In the genomic region with DNA sequence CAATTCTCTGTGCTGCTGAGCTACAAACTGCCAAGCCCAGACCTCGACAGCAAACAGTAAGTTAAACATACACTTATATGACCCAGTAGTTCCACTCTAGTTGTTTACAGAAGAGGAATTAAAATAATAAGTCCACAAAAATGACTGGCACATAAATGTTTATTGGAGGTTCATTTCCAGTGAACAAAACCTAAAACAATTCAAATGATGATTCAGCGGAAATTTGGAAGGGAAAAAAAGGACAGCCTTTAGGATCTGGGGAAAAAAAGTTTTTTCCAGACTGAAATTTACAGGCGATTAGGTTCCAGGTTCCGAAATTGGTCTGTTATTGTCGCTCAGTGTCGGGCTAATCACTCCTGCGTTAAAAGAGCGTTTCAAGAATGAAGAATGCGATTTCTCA, we compare ENCODE assay signal across 8 mouse cellular contexts. TPM values are rescaled to one million over a fixed set of nuclear protein-coding genes. Genes with fewer than 3 reads are reported as not detected.
DNase-seq lines count a peak whose midpoint lies in the region; ATAC-seq and TF ChIP-seq lines count a peak whose summit lies in the region.

No protein-coding gene starts in this region.

- TF ChIP-seq RAD21 in CH12.LX (IDR thresholded peaks at IDR 0.05; ENCODE audit: low read depth, low read length): no peak

- no peaks in the 10 kb centered on the region; the same call in 1 of the 2 replicates for H3K27me3 ChIP-seq in heart, embryonic 11.5 days (ENCODE audit: control insufficient read depth, insufficient read depth, low read length)
- H3K27me3 ChIP-seq in CH12.LX (replicated peaks): no peaks in the 10 kb centered on the region
- 0 out of 2 replicates have a peak, but pooled peaks cover 6% of the 10 kb centered on the region for H3K27me3 ChIP-seq in forebrain, embryonic 14.5 days (replicated peaks; ENCODE audit: control insufficient read depth, insufficient read depth, low read length)
- H3K27me3 ChIP-seq in liver, embryonic 14.5 days (ENCODE audit: control insufficient read depth, insufficient read depth, low read length): peaks cover 25% of the 10 kb centered on the region

- peaks cover 5% of the 10 kb centered on the region for H3K4me1 ChIP-seq in heart, embryonic 11.5 days (ENCODE audit: control insufficient read depth, insufficient read depth, low read length)
- H3K4me1 ChIP-seq in CH12.LX (ENCODE audit: control insufficient read depth in 1 of 2, insufficient read depth in 2 of 2): peaks cover 0 to 22% of the 10 kb centered on the region in 2 experiments; a peak in 2 of 4 replicates
- H3K4me1 ChIP-seq in forebrain, embryonic 14.5 days (ENCODE audit: control insufficient read depth, insufficient read depth, low read length): no peaks in the 10 kb centered on the region
- H3K4me1 ChIP-seq in liver, embryonic 14.5 days (replicated peaks; ENCODE audit: control insufficient read depth in 2 of 2, insufficient read depth in 2 of 2, low read length in 1 of 2): no peaks in the 10 kb centered on the region

- TF ChIP-seq CTCF in CH12.LX (conservative IDR thresholded peaks at IDR 0.05 in 1 of 2, IDR thresholded peaks at IDR 0.05 in 1 of 2; ENCODE audit: low read depth in 2 of 2, low read length in 2 of 2): no peak
- no peak for TF ChIP-seq CTCF in liver, embryonic 14.5 days (IDR thresholded peaks at IDR 0.05; ENCODE audit: low read depth)

- no peak for TF ChIP-seq POLR2A in CH12.LX (IDR thresholded peaks at IDR 0.05; ENCODE audit: low read depth, low read length)

- H3K36me3 ChIP-seq in heart, embryonic 11.5 days (ENCODE audit: control insufficient read depth, insufficient read depth, low read length): no peaks in the 10 kb centered on the region
- H3K36me3 ChIP-seq in CH12.LX (replicated peaks in 1 of 2; ENCODE audit: control insufficient read depth in 1 of 2, insufficient read depth in 1 of 2, low read length in 1 of 2): peaks cover 0 to 7% of the 10 kb centered on the region in 2 experiments
- H3K36me3 ChIP-seq in forebrain, embryonic 14.5 days (ENCODE audit: control insufficient read depth, insufficient read depth, low read length): no peaks in the 10 kb centered on the region
- no peaks in the 10 kb centered on the region for H3K36me3 ChIP-seq in liver, embryonic 14.5 days (replicated peaks; ENCODE audit: control insufficient read depth, insufficient read depth, low read depth)

- H3K79me2 ChIP-seq in CH12.LX (replicated peaks; ENCODE audit: control insufficient read depth, extremely low read depth, insufficient read depth, poor library complexity, severe bottlenecking): no peaks in the 10 kb centered on the region

- dilution Hi-C loops in CH12.LX (cut with MboI; ENCODE audit: extremely low pct_ligation_motif_present, extremely low pct_unique_long_range_greater_than_20kb, low sequenced_read_pairs): no loop called here

- in situ Hi-C loops in CH12.LX (cut with MboI; ENCODE audit: low pct_ligation_motif_present, low pct_unique_long_range_greater_than_20kb, low sequenced_read_pairs): no loop called here

- no peaks in the 10 kb centered on the region for H3K9me3 ChIP-seq in heart, embryonic 11.5 days (replicated peaks; ENCODE audit: control insufficient read depth, low read length)
- no peaks in the 10 kb centered on the region for H3K9me3 ChIP-seq in CH12.LX (replicated peaks; ENCODE audit: low read length)
- H3K9me3 ChIP-seq in forebrain, embryonic 14.5 days (replicated peaks; ENCODE audit: control insufficient read depth, low read length): no peaks in the 10 kb centered on the region
- H3K9me3 ChIP-seq in liver, embryonic 14.5 days (ENCODE audit: control insufficient read depth, low read length): no peaks in the 10 kb centered on the region

- 17% methylated on average over 9 of the region's 9 CpGs for WGBS in heart, embryonic 11.5 days (ENCODE audit: insufficient replicate concordance)
- 15% methylated on average over 9 of the region's 9 CpGs for WGBS in forebrain, embryonic 14.5 days
- 19% methylated on average over 9 of the region's 9 CpGs for WGBS in liver, embryonic 14.5 days (ENCODE audit: insufficient replicate concordance)

- DNase-seq in heart, adult 9 months (ENCODE audit: low spot score in 2 of 2): no peak
- no peak for DNase-seq in CH12.LX (ENCODE audit: extremely low read depth)
- DNase-seq in forebrain, embryonic 14.5 days (ENCODE audit: low spot score): no peak
- no peak for DNase-seq in liver, embryonic 14.5 days (ENCODE audit: low read depth in 3 of 3, low spot score in 3 of 3)
- DNase-seq in T-cell, adult 2 months (ENCODE audit: low spot score): no peak
- DNase-seq in retina, postnatal 1 day: no peak
- DNase-seq in cerebellum, adult 9-11 months: no peak

- H3K4me3 ChIP-seq in heart, embryonic 11.5 days (ENCODE audit: low read depth, low read length): peak overlapping the region; percentile 66
- H3K4me3 ChIP-seq in CH12.LX (replicated peaks in 1 of 3; ENCODE audit: low read depth in 2 of 3, low read length in 2 of 3, poor library complexity in 1 of 3): peak overlapping the region; percentile 53 to 71 (median 57)
- peak overlapping the region; percentile 50 for H3K4me3 ChIP-seq in forebrain, embryonic 14.5 days (ENCODE audit: low read depth, low read length)
- H3K4me3 ChIP-seq in liver, embryonic 14.5 days (ENCODE audit: insufficient read depth in 1 of 2, low read depth in 2 of 2, low read length in 2 of 2): peak overlapping the region; percentile 41 to 53

- ATAC-seq in heart, embryonic 11.5 days (replicated peaks; ENCODE audit: insufficient number of reproducible peaks, low FRiP score, low TSS enrichment): no peak
- no peak for ATAC-seq in forebrain, embryonic 14.5 days
- ATAC-seq in liver, embryonic 14.5 days (ENCODE audit: insufficient read depth): no peak

- peak overlapping the region; percentile 78 for H3K4me2 ChIP-seq in heart, embryonic 11.5 days
- peak overlapping the region; percentile 66; the same call in 1 of the 2 replicates for H3K4me2 ChIP-seq in CH12.LX (ENCODE audit: insufficient read depth, low read depth, poor library complexity, severe bottlenecking)
- H3K4me2 ChIP-seq in forebrain, embryonic 14.5 days (ENCODE audit: low read length): peak overlapping the region; percentile 78
- H3K4me2 ChIP-seq in liver, embryonic 14.5 days (ENCODE audit: low read depth): peak overlapping the region; percentile 53

- H3K27ac ChIP-seq in heart, embryonic 11.5 days (ENCODE audit: low read depth, low read length): no peak overlapping the region
- no peak overlapping the region for H3K27ac ChIP-seq in CH12.LX (ENCODE audit: insufficient read depth, low read depth)
- H3K27ac ChIP-seq in forebrain, embryonic 14.5 days (ENCODE audit: low read depth, low read length): no peak overlapping the region
- H3K27ac ChIP-seq in liver, embryonic 14.5 days: no peak overlapping the region

- TF ChIP-seq EP300 in CH12.LX (IDR thresholded peaks at IDR 0.05; ENCODE audit: low read length): no peak
- TF ChIP-seq EP300 in liver, embryonic 14.5 days (IDR thresholded peaks at IDR 0.05; ENCODE audit: low read depth): no peak

- H3K9ac ChIP-seq in heart, embryonic 11.5 days (ENCODE audit: low read depth, low read length): peak overlapping the region; percentile 82
- H3K9ac ChIP-seq in CH12.LX (ENCODE audit: insufficient read depth, low read depth): peak overlapping the region; percentile 62
- H3K9ac ChIP-seq in forebrain, embryonic 14.5 days (ENCODE audit: low read length): peak overlapping the region; percentile 60; the same call in 1 of the 2 replicates
- H3K9ac ChIP-seq in liver, embryonic 14.5 days (replicated peaks): no peak overlapping the region

RNA-seq across cellular contexts. Expression of a gene that starts 0.4 kb away (rescaled TPM):
- 7.4 and 8.6 TPM in 2 replicates for polyA plus RNA-seq in heart, embryonic 11.5 days (2014; fragmentation: Nextera tagmentation; extraction: Ambion mirVana)
- total RNA-seq in CH12.LX (2012; rRNA removed): 4.0 and 4.8 TPM in 2 replicates
- total RNA-seq in CH12.LX (2014; rRNA removed): 3.1 and 3.4 TPM in 2 replicates
- polyA plus RNA-seq in CH12.LX (2012; ENCODE audit: insufficient read length, low read depth): 6.6 and 6.7 TPM in 2 replicates
- 4.8 and 5.8 TPM in 2 replicates for polyA plus RNA-seq in forebrain, embryonic 14.5 days (2014; fragmentation: Nextera tagmentation; extraction: Ambion mirVana)
- 1.9 and 2.6 TPM in 2 replicates for polyA plus RNA-seq in liver, embryonic 14.5 days (2012; rRNA removed)
- 1.3 and 1.5 TPM in 2 replicates for polyA plus RNA-seq in liver, embryonic 14.5 days (2014; fragmentation: Nextera tagmentation; extraction: Ambion mirVana)

RNA-seq across cellular contexts. Expression of a gene that starts 6.7 kb away (rescaled TPM):
- polyA plus RNA-seq in heart, embryonic 11.5 days (2014; fragmentation: Nextera tagmentation; extraction: Ambion mirVana): not detected in 2 replicates
- total RNA-seq in CH12.LX (2012; rRNA removed) (not detected in 2 replicates), CH12.LX (2014; rRNA removed) (not detected in 2 replicates)
- not detected in 2 replicates for polyA plus RNA-seq in CH12.LX (2012; ENCODE audit: insufficient read length, low read depth)
- not detected in 2 replicates for polyA plus RNA-seq in forebrain, embryonic 14.5 days (2014; fragmentation: Nextera tagmentation; extraction: Ambion mirVana)
- polyA plus RNA-seq in liver, embryonic 14.5 days (2012; rRNA removed): not detected in 2 replicates
- polyA plus RNA-seq in liver, embryonic 14.5 days (2014; fragmentation: Nextera tagmentation; extraction: Ambion mirVana): not detected in 2 replicates

RNA-seq across cellular contexts. Expression of a gene that starts 14.3 kb away (rescaled TPM):
- 684 and 701 TPM in 2 replicates for polyA plus RNA-seq in heart, embryonic 11.5 days (2014; fragmentation: Nextera tagmentation; extraction: Ambion mirVana)
- total RNA-seq in CH12.LX (2012; rRNA removed) (921 and 922 TPM in 2 replicates), CH12.LX (2014; rRNA removed) (749 and 831 TPM in 2 replicates)
- polyA plus RNA-seq in CH12.LX (2012; ENCODE audit: insufficient read length, low read depth): 779 and 831 TPM in 2 replicates
- 841 and 1,034 TPM in 2 replicates for polyA plus RNA-seq in forebrain, embryonic 14.5 days (2014; fragmentation: Nextera tagmentation; extraction: Ambion mirVana)
- 155 and 171 TPM in 2 replicates for polyA plus RNA-seq in liver, embryonic 14.5 days (2012; rRNA removed)
- 345 and 363 TPM in 2 replicates for polyA plus RNA-seq in liver, embryonic 14.5 days (2014; fragmentation: Nextera tagmentation; extraction: Ambion mirVana)

RNA-seq across cellular contexts. Expression of a gene that starts 20.4 kb away (rescaled TPM):
- 0.84 TPM in 1 of 2 replicates, not detected in the other for polyA plus RNA-seq in heart, embryonic 11.5 days (2014; fragmentation: Nextera tagmentation; extraction: Ambion mirVana)
- total RNA-seq in CH12.LX (2012; rRNA removed): not detected in 2 replicates
- total RNA-seq in CH12.LX (2014; rRNA removed): not detected in 2 replicates
- polyA plus RNA-seq in CH12.LX (2012; ENCODE audit: insufficient read length, low read depth): 0.19 TPM in 1 of 2 replicates, not detected in the other
- polyA plus RNA-seq in forebrain, embryonic 14.5 days (2014; fragmentation: Nextera tagmentation; extraction: Ambion mirVana): 0.42 TPM in 1 of 2 replicates, not detected in the other
- 11.2 and 15.7 TPM in 2 replicates for polyA plus RNA-seq in liver, embryonic 14.5 days (2012; rRNA removed)
- polyA plus RNA-seq in liver, embryonic 14.5 days (2014; fragmentation: Nextera tagmentation; extraction: Ambion mirVana): 18.4 and 20.3 TPM in 2 replicates

RNA-seq across cellular contexts. Expression of a gene that starts 23.3 kb away (rescaled TPM):
- polyA plus RNA-seq in heart, embryonic 11.5 days (2014; fragmentation: Nextera tagmentation; extraction: Ambion mirVana): 15.1 and 16.1 TPM in 2 replicates
- total RNA-seq in CH12.LX (2012; rRNA removed): 24.3 and 31.2 TPM in 2 replicates
- 11.6 and 15.0 TPM in 2 replicates for total RNA-seq in CH12.LX (2014; rRNA removed)
- polyA plus RNA-seq in CH12.LX (2012; ENCODE audit: insufficient read length, low read depth): 79.8 and 82.8 TPM in 2 replicates
- polyA plus RNA-seq in forebrain, embryonic 14.5 days (2014; fragmentation: Nextera tagmentation; extraction: Ambion mirVana): 10.4 and 13.6 TPM in 2 replicates
- 13.7 and 14.1 TPM in 2 replicates for polyA plus RNA-seq in liver, embryonic 14.5 days (2012; rRNA removed)
- polyA plus RNA-seq in liver, embryonic 14.5 days (2014; fragmentation: Nextera tagmentation; extraction: Ambion mirVana): 3.7 and 5.0 TPM in 2 replicates
